Mouse (Mus musculus) lung, embryonic 16.5 days (tissue): ENCODE measurements around the gene Syf2. TPM values are rescaled to one million over a fixed set of nuclear protein-coding genes. Genes with fewer than 3 reads are reported as not detected.
A peak's percentile ranks its signal among the peaks of the same experiment; 100 is the strongest.

ENCODE experiments used
- ATAC-seq: fragments of 200-750 bp; cut with Nextera tagmentation; 2 replicates; pipeline ENCODE4 v1.8.0; 2017; ENCODE audit warnings: low read depth, mild to moderate bottlenecking, moderate library complexity
- H3K27ac ChIP-seq: fragments of 300-500 bp; sonication (generic); 2 replicates; pipeline ENCODE4 v1.5.1; 2014; ENCODE audit warnings: mild to moderate bottlenecking, control low read depth, low read length
- H3K27me3 ChIP-seq: fragments of 300-500 bp; sonication (generic); 2 replicates; pipeline ENCODE4 v1.6.1; 2014; ENCODE audit warnings: low read depth, low read length, mixed read lengths; ENCODE audit not compliant: control insufficient read depth, insufficient read depth
- H3K36me3 ChIP-seq: fragments of 300-500 bp; sonication (generic); 2 replicates; pipeline ENCODE4 v1.6.1; 2014; ENCODE audit warnings: low read length; ENCODE audit not compliant: control insufficient read depth, insufficient read depth
- H3K4me1 ChIP-seq: fragments of 300-500 bp; sonication (generic); replicated peaks from 2 replicates; pipeline ENCODE4 v1.6.1; 2014; ENCODE audit warnings: low read length, mixed read lengths; ENCODE audit not compliant: control insufficient read depth, insufficient read depth
- H3K4me2 ChIP-seq: fragments of 300-500 bp; sonication (generic); 2 replicates; pipeline ENCODE4 v1.6.1; 2014; ENCODE audit warnings: low read depth, low read length, control low read depth
- H3K4me3 ChIP-seq: fragments of 300-500 bp; sonication (generic); 2 replicates; pipeline ENCODE4 v1.5.1; 2014; ENCODE audit warnings: mild to moderate bottlenecking, low read length, control low read depth
- H3K9ac ChIP-seq: fragments of 300-500 bp; sonication (generic); 2 replicates; pipeline ENCODE4 v1.6.1; 2014; ENCODE audit warnings: low read length, control low read depth
- H3K9me3 ChIP-seq: fragments of 300-500 bp; sonication (generic); 2 replicates; pipeline ENCODE4 v1.6.1; 2016; ENCODE audit warnings: low read length; ENCODE audit not compliant: control insufficient read depth
- WGBS: fragments of 180-500 bp; shearing (Covaris S2); extraction: QIAGEN DNeasy Blood & Tissue Kit; methylation state at CpG from one replicate; pipeline ENCODE4 v1.1.7; 2014; 5-methylcytosine and 5-hydroxymethylcytosine counted together
- polyA plus RNA-seq: library from polyadenylated mRNA; unstranded; fragments of >200 nt; fragmentation: Nextera tagmentation; extraction: Ambion mirVana; gene quantifications from 2 replicates; pipeline ENCODE4 v1.2.1, GENCODE M21; 2015

The Syf2 gene
- polyA plus RNA-seq, 1 experiment from 2014 or later: 87.7 TPM

- WGBS: 66% methylated on average over 4 of the region's 4 CpGs
- H3K4me3 ChIP-seq: no peak overlapping the region
- H3K27ac ChIP-seq: no peak overlapping the region
- H3K27me3 ChIP-seq: no peaks in the 10 kb centered on the region
- no peak overlapping the region for H3K4me2 ChIP-seq
- H3K36me3 ChIP-seq: peaks cover 36% of the 10 kb centered on the region
- H3K9ac ChIP-seq: no peak overlapping the region
- H3K4me1 ChIP-seq: peaks cover 21% of the 10 kb centered on the region
- H3K9me3 ChIP-seq: no peaks in the 10 kb centered on the region
- ATAC-seq: no peak
These were observed 1.2 kb upstream of the Syf2 start for GRCm38 (mm10) chr4:134929536-134929935.

GRCm38 (mm10) chr4:134930190-134930589 lies 508 bp upstream of the Syf2 start:
- H3K9me3 ChIP-seq: no peaks in the 10 kb centered on the region
- peaks cover 41% of the 10 kb centered on the region for H3K36me3 ChIP-seq
- ATAC-seq: 0 out of 2 replicates have a peak, but pooled peaks have one; percentile 11
- peak overlapping the region; percentile 8; the same call in 1 of the 2 replicates for H3K9ac ChIP-seq
- peak overlapping the region; percentile 50 for H3K4me2 ChIP-seq
- no peaks in the 10 kb centered on the region for H3K27me3 ChIP-seq
- peaks cover 19% of the 10 kb centered on the region for H3K4me1 ChIP-seq
- WGBS: 23% methylated on average over 9 of the region's 9 CpGs
- 0 out of 2 replicates have a peak overlapping the region, but pooled peaks have one; percentile 2 for H3K27ac ChIP-seq
- peak overlapping the region; percentile 89 for H3K4me3 ChIP-seq

DNA sequence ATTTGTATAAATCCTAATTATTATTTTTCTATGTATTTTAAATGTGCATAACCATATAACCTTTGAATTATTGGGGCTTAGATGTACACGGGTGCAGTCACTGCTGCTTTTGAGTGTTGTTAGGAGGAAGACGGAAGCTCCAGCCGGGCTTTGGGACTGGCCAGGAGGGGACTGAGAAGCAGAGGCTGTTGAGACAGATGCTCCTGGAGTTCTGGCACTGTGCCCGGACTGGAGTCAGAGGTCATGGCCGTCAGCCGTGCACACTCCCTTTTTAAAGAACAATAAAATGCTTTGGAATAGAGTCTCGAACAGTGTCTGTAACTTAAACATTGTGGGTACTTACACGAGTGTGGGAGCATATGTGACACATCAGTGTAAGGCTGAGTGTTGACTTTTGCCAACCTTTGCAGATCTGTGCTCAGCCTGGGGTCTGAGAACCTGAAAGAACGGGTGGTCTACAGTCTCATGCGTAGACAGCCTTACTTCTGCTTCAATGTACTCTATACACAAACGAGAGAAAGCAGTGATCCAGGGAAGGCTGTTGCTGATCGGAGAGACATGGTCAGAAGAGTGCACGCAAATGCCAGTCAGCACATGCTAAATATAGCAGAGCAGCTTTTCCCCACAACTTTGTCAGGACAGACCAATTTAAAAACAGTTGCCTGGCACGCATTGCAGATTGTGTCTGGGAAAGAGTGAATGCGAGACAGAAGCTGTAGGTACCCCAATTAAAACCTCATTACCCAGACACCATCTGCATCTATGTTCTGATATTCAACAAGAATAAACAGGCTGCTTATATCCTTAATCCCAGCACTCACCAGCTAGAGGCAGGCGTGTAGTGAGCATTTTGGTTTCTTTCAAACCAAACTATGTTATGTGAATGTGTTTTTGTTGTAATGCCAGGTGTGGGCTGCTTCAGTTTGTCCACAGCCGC lies 6.8 kb downstream of the Syf2 start:
- Histone ChIP-seq H3K9ac (no peak overlapping the region), H3K27ac (peak overlapping the region; percentile 24; the same call in 1 of the 2 replicates), H3K9me3 (no peaks in the 10 kb centered on the region), H3K4me1 (peaks cover 4% of the 10 kb centered on the region; the same call in 1 of the 2 replicates), H3K4me3 (no peak overlapping the region), H3K4me2 (no peak overlapping the region), H3K36me3 (peaks cover 25% of the 10 kb centered on the region), H3K27me3 (no peaks in the 10 kb centered on the region; the same call in 1 of the 2 replicates)
- WGBS: 45% methylated on average over 17 of the region's 17 CpGs
- peak; percentile 43; the same call in 1 of the 2 replicates for ATAC-seq

- Histone ChIP-seq H3K36me3 (peaks cover 17% of the 10 kb centered on the region), H3K4me1 (peaks cover 7% of the 10 kb centered on the region; the same call in 1 of the 2 replicates), H3K27me3 (peaks cover 1% of the 10 kb centered on the region), H3K27ac (no peak overlapping the region), H3K4me2 (peak overlapping the region; percentile 41), H3K4me3 (no peak overlapping the region), H3K9me3 (no peaks in the 10 kb centered on the region), H3K9ac (no peak overlapping the region)
- no peak for ATAC-seq
- WGBS: 57% methylated on average over 9 of the region's 9 CpGs
These were observed 9.2 kb downstream of the Syf2 start for GRCm38 (mm10) chr4:134939900-134940299.

DNA sequence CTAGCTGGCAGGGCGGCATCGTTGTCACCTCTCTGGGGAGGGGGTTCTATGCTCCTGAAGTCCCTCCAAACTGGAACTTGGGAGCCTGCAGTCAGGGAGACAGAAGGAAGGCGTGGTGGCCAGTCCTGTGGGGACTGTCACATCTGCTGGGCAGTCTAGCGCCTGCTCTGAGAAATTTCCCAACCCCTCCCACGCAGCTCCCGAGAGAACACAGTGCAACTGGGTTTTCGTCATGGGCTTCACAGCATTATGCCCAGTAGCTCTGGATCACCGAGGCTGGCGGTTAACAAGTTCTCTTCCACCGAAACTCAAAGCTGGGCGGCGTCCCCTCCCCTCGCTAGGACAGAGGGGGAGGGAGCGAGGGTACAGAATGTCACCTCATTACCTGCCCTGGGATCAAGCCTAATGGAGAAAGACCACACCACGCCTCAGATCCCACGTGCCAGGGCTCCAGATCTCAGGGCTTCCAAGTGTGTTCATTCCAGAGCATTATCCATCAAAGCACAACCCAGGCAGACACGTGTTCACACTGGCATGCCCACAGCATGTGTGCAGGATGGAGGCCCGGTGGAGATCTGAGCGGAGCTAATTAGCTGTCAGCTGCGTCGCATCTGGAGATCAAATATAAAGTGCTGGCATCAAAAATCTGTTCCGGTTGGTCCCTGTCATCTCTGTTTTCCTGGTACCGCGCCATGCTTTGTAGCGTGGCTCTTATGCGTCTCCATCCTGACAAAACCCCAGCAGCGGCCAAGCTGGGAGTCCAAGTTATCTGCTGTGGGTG lies 13.2 kb downstream of the Syf2 start:
- Histone ChIP-seq H3K4me2 (no peak overlapping the region; the same call in 1 of the 2 replicates), H3K9me3 (no peaks in the 10 kb centered on the region), H3K36me3 (no peaks in the 10 kb centered on the region), H3K27me3 (peaks cover 6% of the 10 kb centered on the region), H3K9ac (no peak overlapping the region), H3K4me3 (no peak overlapping the region), H3K27ac (no peak overlapping the region), H3K4me1 (peaks cover 11% of the 10 kb centered on the region; the same call in 1 of the 2 replicates)
- peak; percentile 51; the same call in 1 of the 2 replicates for ATAC-seq
- 27% methylated on average over 26 of the region's 27 CpGs for whole genome bisulfite sequencing

GRCm38 (mm10) chr4:134946024-134946744 lies 15.5 kb downstream of the Syf2 start:
- 5% methylated on average over 17 of the region's 17 CpGs for WGBS
- Histone ChIP-seq H3K27ac (no peak overlapping the region), H3K36me3 (no peaks in the 10 kb centered on the region), H3K4me2 (peak overlapping the region; percentile 56), H3K9me3 (no peaks in the 10 kb centered on the region), H3K27me3 (peaks cover 6% of the 10 kb centered on the region), H3K4me3 (peak overlapping the region; percentile 23), H3K4me1 (peaks cover 7% of the 10 kb centered on the region; the same call in 1 of the 2 replicates), H3K9ac (peak overlapping the region; percentile 26; the same call in 1 of the 2 replicates)
- peak; percentile 53; the same call in 1 of the 2 replicates for ATAC-seq

GRCm38 (mm10) chr4:134950518-134951091 lies 19.9 kb downstream of the Syf2 start:
- Histone ChIP-seq H3K9ac (no peak overlapping the region), H3K4me3 (no peak overlapping the region), H3K4me1 (peaks cover 7% of the 10 kb centered on the region; the same call in 1 of the 2 replicates), H3K36me3 (no peaks in the 10 kb centered on the region), H3K4me2 (no peak overlapping the region), H3K27ac (peak overlapping the region; percentile 32; the same call in 1 of the 2 replicates), H3K9me3 (no peaks in the 10 kb centered on the region), H3K27me3 (peaks cover 4% of the 10 kb centered on the region; the same call in 1 of the 2 replicates)
- WGBS: 12% methylated on average over 11 of the region's 11 CpGs
- peak; percentile 83 for ATAC-seq

DNA sequence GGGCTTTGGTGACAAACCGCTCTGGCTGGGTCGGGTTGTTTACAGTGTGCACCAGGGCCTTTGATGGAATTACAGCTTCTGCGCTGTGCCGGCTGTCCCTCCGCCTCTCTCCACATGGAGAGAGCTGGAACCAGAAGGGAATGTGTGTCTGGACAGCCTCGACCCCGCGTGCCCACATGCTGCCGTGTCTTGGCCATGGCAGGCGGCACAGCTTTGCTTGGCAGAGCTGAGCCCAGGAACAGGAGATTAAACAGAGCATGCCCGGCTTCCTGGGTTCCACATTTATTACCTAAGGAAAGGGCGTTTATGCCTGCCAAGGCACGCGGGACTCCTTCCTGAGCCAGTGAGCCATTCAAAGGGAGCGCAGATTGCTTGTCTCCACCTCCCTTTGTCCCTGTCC lies 23.8 kb downstream of the Syf2 start:
- Histone ChIP-seq H3K27me3 (peaks cover 4% of the 10 kb centered on the region; the same call in 1 of the 2 replicates), H3K4me3 (no peak overlapping the region), H3K9me3 (no peaks in the 10 kb centered on the region), H3K27ac (no peak overlapping the region), H3K36me3 (no peaks in the 10 kb centered on the region), H3K9ac (no peak overlapping the region; the same call in 1 of the 2 replicates), H3K4me1 (peaks cover 2% of the 10 kb centered on the region; the same call in 1 of the 2 replicates), H3K4me2 (no peak overlapping the region)
- 16% methylated on average over 15 of the region's 15 CpGs for WGBS
- ATAC-seq: no peak
